Mouse (Mus musculus) small intestine, adult 2 months (tissue): ENCODE measurements around the gene Cphx2.
"Not testable (repeated sequence)": the region's sequence is repeated elsewhere in the genome, so short reads cannot be mapped to it uniquely, and the experiment has no call there.

ENCODE experiments used
- CTCF ChIP-seq: fragments of 200-500 bp; IDR thresholded peaks from 2 replicates; pipeline ENCODE4 v1.5.1; 2012; ENCODE audit warnings: low read depth, mild to moderate bottlenecking, control low read depth, inconsistent platforms, low read length, moderate library complexity, mixed read lengths; ENCODE audit not compliant: insufficient replicate concordance, insufficient read length; ENCODE audit errors: extremely low read depth
- POLR2A ChIP-seq: fragments of 200-500 bp; IDR thresholded peaks from 2 replicates; pipeline ENCODE4 v1.6.1; 2012; ENCODE audit warnings: low read depth, mild to moderate bottlenecking, control low read depth, inconsistent platforms, low read length, moderate library complexity

GRCm38 (mm10) chr14:26097622-26098021 lies 16.3 kb downstream of the Cphx2 start:
- not testable (repeated sequence) for TF ChIP-seq POLR2A, CTCF
